Mouse (Mus musculus) kidney, adult 2 months (tissue): ENCODE measurements around the gene Plcl1. TPM values are rescaled to one million over a fixed set of nuclear protein-coding genes. Genes with fewer than 3 reads are reported as not detected.

Source experiments
- DNase-seq: peaks from one replicate; pipeline ENCODE4 v3.0.0; 2021
- H3K27ac ChIP-seq: fragments of 200-500 bp; 2 replicates; pipeline ENCODE4 v1.5.1; 2012; ENCODE audit warnings: low read depth, low read length, control low read depth, inconsistent platforms; ENCODE audit not compliant: insufficient read depth
- H3K27me3 ChIP-seq: fragments of 200-500 bp; replicated peaks from 2 replicates; pipeline ENCODE4 v1.6.1; 2012; ENCODE audit warnings: mild to moderate bottlenecking, moderate library complexity, low read length, inconsistent platforms; ENCODE audit not compliant: control insufficient read depth, insufficient read depth
- H3K36me3 ChIP-seq: fragments of 200-500 bp; 2 replicates; pipeline ENCODE4 v1.6.1; 2012; ENCODE audit warnings: mild to moderate bottlenecking, moderate library complexity, low read length, inconsistent platforms; ENCODE audit not compliant: control insufficient read depth, insufficient read depth
- H3K4me1 ChIP-seq: fragments of 200-500 bp; 2 replicates; pipeline ENCODE4 v1.6.1; 2011; ENCODE audit warnings: low read length; ENCODE audit not compliant: control insufficient read depth, insufficient read depth
- H3K4me3 ChIP-seq: fragments of 200-500 bp; 2 replicates; pipeline ENCODE4 v1.5.1; 2011; ENCODE audit warnings: mild to moderate bottlenecking, low read depth, low read length, control low read depth; ENCODE audit not compliant: insufficient read depth
- CTCF ChIP-seq: fragments of 200-500 bp; conservative IDR thresholded peaks from 2 replicates; pipeline ENCODE4 v1.5.1; 2011; ENCODE audit warnings: low read depth, mild to moderate bottlenecking, control low read depth, low read length, moderate library complexity, mixed read lengths; ENCODE audit not compliant: insufficient read depth, insufficient read length
- POLR2A ChIP-seq: fragments of 200-500 bp; IDR thresholded peaks from one replicate; pipeline ENCODE4 v1.6.1; 2011; ENCODE audit warnings: low read depth, low read length, control low read depth
- WGBS: fragments of 180-500 bp; shearing (Covaris S2); methylation state at CpG from one replicate; pipeline ENCODE4 v1.1.7; 2018; 5-methylcytosine and 5-hydroxymethylcytosine counted together
- polyA plus RNA-seq: library from polyadenylated mRNA; depleted of rRNA; stranded (reverse); fragments of >200 nt; gene quantifications from 2 replicates; pipeline ENCODE4 v1.2.3, GENCODE M21; 2012

Plcl1 gene
- polyA plus RNA-seq, 1 experiment = 4.2 TPM

DNA sequence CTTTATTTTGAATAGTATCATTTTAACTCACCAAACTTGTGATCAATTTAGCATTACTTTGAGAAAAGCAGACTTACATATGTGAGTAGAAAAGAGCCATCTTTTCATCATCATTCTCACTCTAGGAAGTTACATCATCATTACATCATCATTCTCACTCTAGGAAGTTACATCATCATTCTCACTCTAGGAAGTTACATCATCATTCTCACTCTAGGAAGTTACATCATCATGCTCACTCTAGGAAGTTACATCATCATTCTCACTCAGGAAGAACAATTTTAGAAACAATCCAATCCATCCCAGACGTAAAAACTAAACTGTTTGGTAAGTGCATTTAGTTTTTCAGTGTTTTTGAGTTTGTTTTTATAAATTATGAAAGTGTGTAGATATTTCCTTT, 7.8 kb downstream of the Plcl1 start:
- DNase-seq = no peak
- Histone ChIP-seq H3K27me3 (no peaks in the 10 kb centered on the region), H3K4me3 (no peak overlapping the region), H3K36me3 (no peaks in the 10 kb centered on the region), H3K27ac (no peak overlapping the region), H3K4me1 (no peaks in the 10 kb centered on the region)
- 72% methylated on average over 1 of the region's 1 CpGs for WGBS
- TF ChIP-seq POLR2A (no peak), CTCF (no peak)

DNA sequence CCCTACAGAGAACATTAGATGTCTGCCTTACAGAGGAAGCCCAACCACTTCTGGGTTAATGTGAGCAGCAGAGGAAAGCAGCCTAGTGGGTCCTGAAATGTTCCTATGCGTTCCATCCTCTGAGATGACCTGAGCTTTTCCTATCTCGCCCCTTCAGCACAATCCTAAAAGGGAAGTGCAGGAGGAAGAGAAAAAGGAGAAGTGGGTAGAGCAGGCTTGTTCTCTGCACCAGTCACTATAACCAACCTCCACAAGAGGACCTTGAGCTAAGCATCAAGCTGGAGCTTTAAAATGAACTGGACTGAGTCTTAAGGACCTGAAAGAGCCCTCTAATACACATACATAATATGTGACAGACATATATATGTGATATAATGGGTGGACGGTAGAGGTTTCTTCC, 13.2 kb downstream of the Plcl1 start:
- no peaks in the 10 kb centered on the region for H3K4me1 ChIP-seq
- DNase-seq = no peak
- no peaks in the 10 kb centered on the region for H3K36me3 ChIP-seq
- WGBS = 85% methylated on average over 3 of the region's 3 CpGs
- H3K27me3 ChIP-seq = no peaks in the 10 kb centered on the region
- no peak overlapping the region for H3K27ac ChIP-seq
- TF ChIP-seq CTCF = no peak
- no peak for TF ChIP-seq POLR2A
- H3K4me3 ChIP-seq = no peak overlapping the region

DNA sequence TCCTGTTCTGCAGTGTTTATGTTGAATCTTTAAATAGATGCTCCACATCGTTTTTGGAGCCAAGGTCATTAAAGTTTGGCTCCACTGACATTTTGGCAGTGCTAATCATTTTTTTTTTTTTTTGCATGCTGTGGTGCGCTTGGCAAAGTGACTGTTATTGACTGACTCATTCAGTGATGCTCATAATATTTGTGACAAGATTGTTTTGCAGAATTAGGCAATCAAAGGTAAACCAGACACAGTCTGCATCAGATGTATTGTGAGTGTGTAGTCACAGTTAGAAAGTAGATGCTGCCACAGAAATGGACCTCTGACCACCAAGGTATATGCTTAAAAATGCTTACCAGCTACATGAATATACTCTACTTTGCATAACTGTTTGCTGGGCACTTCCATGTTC, 21.9 kb downstream of the Plcl1 start:
- TF ChIP-seq POLR2A = no peak
- TF ChIP-seq CTCF = no peak
- H3K4me3 ChIP-seq = no peak overlapping the region
- H3K4me1 ChIP-seq = no peaks in the 10 kb centered on the region
- no peak for DNase-seq
- H3K36me3 ChIP-seq = no peaks in the 10 kb centered on the region
- H3K27ac ChIP-seq = no peak overlapping the region
- no peaks in the 10 kb centered on the region for H3K27me3 ChIP-seq
- WGBS = 55% methylated on average over 2 of the region's 2 CpGs

DNA sequence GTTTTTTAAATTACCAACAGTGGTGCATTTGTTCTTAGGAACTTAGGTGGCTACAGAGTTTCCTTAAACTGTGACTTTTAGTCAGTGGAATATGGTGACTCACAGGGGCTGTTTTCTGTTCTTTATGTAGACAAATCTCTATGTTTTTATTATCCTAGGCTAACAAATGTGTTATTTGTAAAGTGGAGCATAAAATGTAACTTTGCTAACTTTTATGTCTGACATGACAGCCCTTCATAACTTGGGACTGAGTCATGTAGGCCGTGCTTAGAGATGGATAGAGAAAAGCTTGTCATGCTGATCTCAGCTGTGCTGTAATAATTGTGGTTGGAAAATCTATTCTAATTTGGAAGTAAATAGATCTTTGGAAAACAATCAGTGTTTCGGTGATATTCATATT, 23.3 kb downstream of the Plcl1 start:
- 85% methylated on average over 2 of the region's 2 CpGs for WGBS
- DNase-seq = no peak
- no peak overlapping the region for H3K27ac ChIP-seq
- no peak overlapping the region for H3K4me3 ChIP-seq
- no peak for TF ChIP-seq CTCF
- no peak for TF ChIP-seq POLR2A
- H3K27me3 ChIP-seq = no peaks in the 10 kb centered on the region
- H3K36me3 ChIP-seq = no peaks in the 10 kb centered on the region
- H3K4me1 ChIP-seq = no peaks in the 10 kb centered on the region

DNA sequence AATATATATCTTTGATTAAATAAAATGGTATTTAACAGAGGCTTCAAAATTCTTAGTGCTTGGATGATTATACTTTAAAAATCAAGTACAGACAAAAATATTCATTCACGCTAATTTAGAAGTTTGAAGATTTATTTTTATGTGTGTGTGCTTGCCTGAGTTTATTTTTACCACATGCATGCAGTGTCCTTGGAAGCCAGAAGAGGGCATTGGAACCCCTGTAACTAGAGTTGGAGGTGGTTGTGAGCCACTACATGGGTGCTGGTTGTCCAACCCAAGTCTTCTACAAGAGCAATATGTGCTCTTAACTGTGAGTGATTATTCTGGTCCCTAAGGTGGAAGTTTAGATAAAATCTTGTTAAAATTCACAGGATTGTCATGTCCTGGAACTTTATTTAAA, 24.0 kb downstream of the Plcl1 start:
- no peak for TF ChIP-seq POLR2A
- no peak for TF ChIP-seq CTCF
- H3K4me1 ChIP-seq = no peaks in the 10 kb centered on the region
- H3K27me3 ChIP-seq = no peaks in the 10 kb centered on the region
- H3K4me3 ChIP-seq = no peak overlapping the region
- H3K27ac ChIP-seq = no peak overlapping the region
- 96% methylated on average over 1 of the region's 1 CpGs for WGBS
- no peaks in the 10 kb centered on the region for H3K36me3 ChIP-seq
- DNase-seq = no peak

DNA sequence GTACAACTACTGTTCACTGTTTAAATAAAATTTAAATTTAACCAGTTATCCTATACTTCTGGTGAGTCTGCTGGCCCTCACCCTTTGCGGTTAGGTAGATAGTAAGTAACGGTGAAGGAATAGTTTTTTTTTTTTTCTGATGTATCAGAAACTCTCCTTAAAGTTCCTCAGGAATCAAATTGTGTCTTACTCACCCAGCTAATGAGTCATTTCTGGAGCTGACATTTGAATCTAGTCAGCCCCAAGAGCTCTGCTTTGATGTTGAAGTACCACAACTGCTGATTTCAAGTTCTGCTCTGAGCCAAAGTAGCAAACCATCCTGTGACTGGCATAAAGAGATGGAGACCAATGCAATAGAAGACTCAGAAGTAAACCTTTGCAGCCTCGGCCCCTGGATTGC, 24.9 kb downstream of the Plcl1 start:
- no peaks in the 10 kb centered on the region for H3K27me3 ChIP-seq
- no peak overlapping the region for H3K4me3 ChIP-seq
- H3K4me1 ChIP-seq = no peaks in the 10 kb centered on the region
- H3K36me3 ChIP-seq = no peaks in the 10 kb centered on the region
- no peak for TF ChIP-seq POLR2A
- TF ChIP-seq CTCF = no peak
- over 99% methylated on average over 3 of the region's 3 CpGs for WGBS
- DNase-seq = no peak
- H3K27ac ChIP-seq = no peak overlapping the region

DNA sequence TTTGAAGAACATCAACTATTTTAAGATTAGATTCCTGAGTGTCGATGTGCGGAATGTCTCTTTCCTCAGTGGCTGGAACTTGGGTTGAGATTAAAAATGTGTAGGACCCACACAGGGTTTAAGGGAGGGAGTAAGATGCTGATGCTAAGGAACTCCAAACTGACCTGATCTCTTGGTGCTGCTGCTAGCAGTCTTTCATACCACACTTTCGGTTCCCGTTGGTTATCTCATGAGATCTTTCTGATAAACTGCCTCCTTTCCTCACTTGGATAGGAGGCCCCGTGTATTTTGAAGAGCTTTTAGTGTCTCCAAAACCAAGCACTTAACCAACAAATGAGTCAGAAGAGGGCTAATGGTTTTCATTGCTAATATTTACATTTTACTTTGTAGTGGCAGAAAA, 30.9 kb downstream of the Plcl1 start:
- Histone ChIP-seq H3K27ac (no peak overlapping the region), H3K4me3 (no peak overlapping the region), H3K27me3 (no peaks in the 10 kb centered on the region), H3K4me1 (no peaks in the 10 kb centered on the region), H3K36me3 (no peaks in the 10 kb centered on the region)
- no peak for DNase-seq
- WGBS = 59% methylated on average over 5 of the region's 5 CpGs
- TF ChIP-seq POLR2A (no peak), CTCF (no peak)

DNA sequence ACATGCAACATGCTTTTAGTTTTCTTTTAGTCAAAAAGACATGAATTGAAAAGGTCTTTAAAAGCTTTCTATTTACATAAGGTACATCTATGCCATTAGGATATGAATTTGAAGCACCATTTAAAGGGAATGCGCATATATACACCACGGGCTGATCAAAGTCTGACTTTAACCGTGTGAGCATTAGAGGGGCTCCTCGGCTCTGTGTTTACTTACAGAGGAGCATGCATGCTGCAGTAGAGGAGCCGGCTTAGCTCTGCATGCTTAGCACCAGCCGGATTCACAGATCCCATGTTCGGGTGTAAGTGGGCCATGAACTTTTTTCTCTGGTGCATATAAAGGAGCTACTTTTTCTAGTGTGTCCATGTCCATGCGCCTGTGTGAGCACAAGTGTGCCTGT, 31.4 kb downstream of the Plcl1 start:
- Histone ChIP-seq H3K4me1 (no peaks in the 10 kb centered on the region), H3K27me3 (no peaks in the 10 kb centered on the region), H3K36me3 (no peaks in the 10 kb centered on the region), H3K4me3 (no peak overlapping the region), H3K27ac (no peak overlapping the region)
- no peak for DNase-seq
- WGBS = 80% methylated on average over 8 of the region's 8 CpGs
- TF ChIP-seq POLR2A (no peak), CTCF (no peak)
